Mouse (Mus musculus) adrenal gland, adult 2 months (tissue): ENCODE data around the gene Cyth1. TPM values are rescaled to one million over a fixed set of nuclear protein-coding genes. Genes with fewer than 3 reads are reported as not detected.

Source experiments
- DNase-seq: peaks from one replicate; pipeline ENCODE4 v3.0.0; 2021
- polyA plus RNA-seq: library from polyadenylated mRNA; depleted of rRNA; stranded (reverse); fragments of >200 nt; gene quantifications from 2 replicates; pipeline ENCODE4 v1.2.3, GENCODE M21; 2012
- total RNA-seq, 2 experiments: library from RNA; stranded (reverse); gene quantifications; 2 replicates each; pipeline ENCODE4 v1.2.3; 2021

The Cyth1 gene
- total and polyA plus RNA-seq, 3 experiments: 13.8 to 34.0 (median 28.9) TPM

- DNase-seq: peak; percentile 59
These were observed 24.9 kb downstream of the Cyth1 start for GRCm38 (mm10) chr11:118223416-118224067.

GRCm38 (mm10) chr11:118222917-118223316, 25.5 kb downstream of the Cyth1 start:
- no peak for DNase-seq

DNA sequence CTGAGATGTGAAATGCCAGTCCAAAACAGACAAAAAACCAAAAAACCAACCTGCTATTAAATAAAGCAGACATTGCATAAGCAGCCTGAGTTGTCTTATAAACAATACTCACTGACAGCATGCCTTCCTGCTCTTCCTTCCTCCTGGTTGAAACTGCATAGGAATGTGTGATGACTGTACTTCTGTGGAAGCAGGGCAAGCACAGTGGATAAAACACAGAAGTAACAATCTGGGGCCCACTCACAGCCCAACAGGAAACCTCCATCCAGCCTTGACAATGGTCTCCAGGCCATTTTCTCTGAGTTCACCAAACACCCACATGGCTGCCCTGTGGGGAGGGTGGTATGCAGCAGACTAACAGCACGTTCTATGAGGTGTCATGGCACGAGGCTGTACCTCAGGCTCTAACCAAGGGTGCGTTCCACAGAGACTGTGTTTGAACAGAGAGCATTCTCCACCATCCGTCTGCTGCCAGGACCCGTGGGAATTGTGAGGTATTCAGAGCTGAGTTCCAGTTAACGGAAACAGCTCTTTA, 26.0 kb downstream of the Cyth1 start:
- no peak for DNase-seq

DNA sequence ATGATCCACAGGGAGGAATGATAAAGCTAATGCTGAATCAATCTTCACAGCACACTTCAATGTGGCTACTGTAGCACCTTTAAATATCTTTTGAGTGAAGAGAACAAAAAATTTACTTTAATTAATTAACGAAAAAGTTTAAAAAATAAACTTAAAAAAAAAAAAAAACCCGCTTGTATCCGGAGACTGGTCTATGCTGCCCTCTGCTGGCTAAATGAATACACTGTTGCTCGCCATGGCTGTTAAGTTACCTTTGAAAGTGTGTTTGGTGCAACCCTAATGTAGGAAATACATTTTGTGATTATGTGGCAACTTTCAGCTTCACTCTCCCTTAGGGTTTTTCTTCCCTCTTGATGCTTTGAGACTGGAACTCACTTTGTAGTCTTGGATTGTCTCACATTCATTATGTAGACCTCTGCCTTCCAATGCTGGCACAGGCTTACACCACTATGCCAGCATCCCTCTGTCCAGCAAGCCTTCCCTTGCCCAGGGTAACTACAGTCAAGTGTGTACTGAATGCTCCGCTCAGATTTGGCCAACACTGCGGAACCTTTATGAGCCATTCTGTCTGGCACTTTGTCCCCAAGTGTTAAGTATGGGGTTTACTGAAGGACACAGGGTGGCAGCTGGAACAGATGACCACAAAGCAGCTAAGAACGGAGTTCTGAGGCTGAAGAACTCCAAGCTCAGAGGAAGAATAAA, 27.7 kb downstream of the Cyth1 start:
- peak; percentile 34 for DNase-seq

- DNase-seq: no peak
These were observed 29.3 kb downstream of the Cyth1 start for GRCm38 (mm10) chr11:118219066-118219465.

GRCm38 (mm10) chr11:118216468-118216867, 31.9 kb downstream of the Cyth1 start:
- peak; percentile 28 for DNase-seq

DNA sequence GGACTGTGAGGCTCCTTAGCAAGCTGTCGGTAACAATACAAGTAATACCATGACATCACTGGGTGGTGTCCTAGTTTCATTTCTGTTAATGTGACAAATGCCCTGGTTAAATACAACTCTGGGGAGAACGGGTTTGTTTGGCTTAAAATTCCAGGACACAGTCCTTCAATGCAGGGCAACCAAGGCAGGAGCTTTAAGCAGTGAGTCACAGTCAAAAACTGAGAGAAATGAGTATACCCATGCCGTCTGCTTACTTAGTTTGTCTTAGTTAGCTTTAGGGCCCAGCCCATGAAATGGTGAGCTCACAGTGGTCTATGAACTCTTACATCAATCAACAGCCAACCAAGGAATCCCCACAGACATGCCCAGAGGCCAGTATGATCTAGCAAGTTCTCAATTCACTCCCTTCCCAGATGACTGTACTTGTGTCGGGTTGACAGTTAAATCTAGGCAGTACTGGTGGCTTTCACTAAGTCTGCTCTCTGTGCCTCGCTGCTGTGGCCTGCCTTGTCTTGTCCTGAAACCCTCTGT, 32.4 kb downstream of the Cyth1 start:
- no peak for DNase-seq

- DNase-seq: peak; percentile 45
These were observed 35.7 kb downstream of the Cyth1 start for GRCm38 (mm10) chr11:118212636-118213112.

GRCm38 (mm10) chr11:118211749-118212635, 36.4 kb downstream of the Cyth1 start:
- DNase-seq: peak; percentile 49

DNA sequence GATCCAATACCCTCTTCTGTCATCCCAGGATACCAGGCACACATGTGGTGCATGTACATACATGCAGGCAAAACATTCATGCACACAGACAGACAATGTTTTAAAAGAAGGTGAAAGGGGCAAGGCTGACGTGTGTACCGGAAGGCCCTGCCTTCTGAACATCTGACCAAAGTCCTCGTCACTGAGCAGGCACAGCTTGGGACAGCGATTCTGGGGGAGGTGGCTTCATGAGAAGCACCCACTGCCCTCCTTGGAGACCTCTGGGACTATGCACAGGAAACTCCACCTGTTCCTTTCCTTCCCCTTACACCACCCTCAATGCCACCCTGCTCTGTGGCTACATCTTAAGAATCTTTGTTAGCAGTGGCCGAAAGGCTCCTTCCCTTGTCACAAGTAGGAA, 37.4 kb downstream of the Cyth1 start:
- DNase-seq: no peak

DNA sequence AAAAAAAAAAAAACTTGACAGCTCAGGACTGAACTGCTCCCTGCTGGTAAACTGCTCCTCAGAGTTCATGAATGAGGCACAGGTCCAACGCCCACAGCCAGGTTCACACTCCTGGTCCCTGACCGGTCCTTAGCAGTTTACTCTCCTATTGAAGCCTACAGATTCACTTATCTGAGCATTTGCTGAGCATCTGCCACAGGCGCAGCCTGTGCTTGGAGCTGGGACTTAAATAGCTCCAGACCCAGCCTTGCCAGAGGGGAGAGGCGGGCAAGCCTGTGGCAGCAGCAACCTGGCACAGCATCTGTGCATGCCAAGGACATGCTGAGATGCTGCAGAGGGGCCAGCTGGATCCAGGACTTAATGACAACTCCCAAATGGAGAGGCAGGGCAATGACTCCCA, 38.3 kb downstream of the Cyth1 start:
- no peak for DNase-seq

- DNase-seq: no peak
These were observed 39.0 kb downstream of the Cyth1 start for GRCm38 (mm10) chr11:118209376-118209775.

DNA sequence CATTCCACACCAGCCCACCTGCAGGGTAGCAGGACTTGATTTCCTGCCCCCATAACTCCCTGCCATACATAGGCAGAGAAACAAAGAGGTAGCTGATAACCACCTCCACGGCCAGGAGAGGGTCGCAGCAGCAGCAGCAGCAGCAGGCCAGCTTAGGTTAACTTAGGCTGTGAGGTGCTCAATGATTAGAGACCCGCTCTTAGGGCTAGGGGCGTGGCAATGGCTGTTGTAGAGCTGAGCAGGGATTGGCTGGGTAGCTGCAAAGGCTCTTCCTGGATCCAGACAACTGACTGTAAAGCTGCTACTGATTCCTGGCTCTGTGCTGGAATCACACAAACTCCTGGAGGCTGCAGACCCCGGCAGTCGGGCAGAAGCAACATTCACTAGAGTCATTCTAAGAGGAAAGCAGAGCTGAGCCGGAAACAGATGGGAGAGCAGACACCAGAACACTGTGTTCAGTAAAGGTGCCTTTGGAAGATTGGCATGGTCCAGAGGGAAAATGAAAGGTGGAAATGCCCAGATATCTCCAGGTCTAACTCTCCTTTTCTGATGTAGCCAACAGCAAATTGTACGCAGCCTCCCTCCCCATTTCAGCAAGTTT, 39.6 kb downstream of the Cyth1 start:
- DNase-seq: no peak

DNA sequence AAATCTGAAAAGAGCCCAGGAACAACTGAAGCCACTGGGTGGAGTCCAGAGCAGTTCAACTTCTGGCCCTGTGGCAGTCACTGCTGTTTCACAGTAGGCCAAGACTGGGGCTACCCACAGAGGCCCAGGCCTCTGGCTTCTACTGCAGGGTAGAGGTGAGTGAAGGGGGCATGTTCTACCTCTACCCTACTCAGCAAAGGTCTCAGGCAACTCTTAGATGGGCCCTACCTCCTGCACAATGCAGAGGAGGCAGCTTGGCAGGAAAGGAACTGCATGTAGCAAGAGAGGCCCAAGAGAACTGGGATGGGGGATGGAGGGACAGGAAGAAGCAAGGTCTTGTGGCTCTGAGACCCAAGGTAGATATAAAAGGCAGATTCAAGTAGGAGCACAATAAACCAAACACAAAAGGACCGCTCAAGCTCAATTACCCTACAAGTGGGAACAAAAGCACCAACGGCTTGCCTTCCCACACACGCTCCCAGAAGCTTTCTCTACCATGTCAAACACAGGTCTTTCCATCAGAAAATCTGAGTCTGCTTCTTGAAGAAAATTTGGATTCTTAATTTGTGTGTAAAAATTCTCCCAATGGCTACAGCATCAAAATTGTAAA, 40.9 kb downstream of the Cyth1 start:
- DNase-seq: peak; percentile 30

DNA sequence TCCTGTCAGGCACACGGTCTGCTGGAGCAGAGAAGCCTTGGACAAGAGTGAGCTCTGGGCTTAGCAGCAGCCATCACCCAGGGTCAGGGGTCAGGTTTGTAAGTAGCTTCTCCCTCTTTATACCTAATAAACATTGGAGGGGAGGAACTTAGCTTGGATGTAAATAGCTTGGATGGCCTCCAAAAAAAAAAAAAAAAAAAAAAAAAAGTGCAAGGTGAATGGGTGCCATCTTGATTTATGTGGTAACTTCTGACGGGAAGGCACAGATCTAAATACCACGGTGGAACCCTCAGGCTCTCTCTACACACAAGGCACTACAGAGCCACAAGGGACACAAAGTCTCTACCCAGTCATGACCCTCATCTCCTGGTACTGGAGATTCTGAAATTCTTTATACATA, 42.1 kb downstream of the Cyth1 start:
- DNase-seq: no peak

GRCm38 (mm10) chr11:118203469-118203868, 44.9 kb downstream of the Cyth1 start:
- no peak for DNase-seq

DNA sequence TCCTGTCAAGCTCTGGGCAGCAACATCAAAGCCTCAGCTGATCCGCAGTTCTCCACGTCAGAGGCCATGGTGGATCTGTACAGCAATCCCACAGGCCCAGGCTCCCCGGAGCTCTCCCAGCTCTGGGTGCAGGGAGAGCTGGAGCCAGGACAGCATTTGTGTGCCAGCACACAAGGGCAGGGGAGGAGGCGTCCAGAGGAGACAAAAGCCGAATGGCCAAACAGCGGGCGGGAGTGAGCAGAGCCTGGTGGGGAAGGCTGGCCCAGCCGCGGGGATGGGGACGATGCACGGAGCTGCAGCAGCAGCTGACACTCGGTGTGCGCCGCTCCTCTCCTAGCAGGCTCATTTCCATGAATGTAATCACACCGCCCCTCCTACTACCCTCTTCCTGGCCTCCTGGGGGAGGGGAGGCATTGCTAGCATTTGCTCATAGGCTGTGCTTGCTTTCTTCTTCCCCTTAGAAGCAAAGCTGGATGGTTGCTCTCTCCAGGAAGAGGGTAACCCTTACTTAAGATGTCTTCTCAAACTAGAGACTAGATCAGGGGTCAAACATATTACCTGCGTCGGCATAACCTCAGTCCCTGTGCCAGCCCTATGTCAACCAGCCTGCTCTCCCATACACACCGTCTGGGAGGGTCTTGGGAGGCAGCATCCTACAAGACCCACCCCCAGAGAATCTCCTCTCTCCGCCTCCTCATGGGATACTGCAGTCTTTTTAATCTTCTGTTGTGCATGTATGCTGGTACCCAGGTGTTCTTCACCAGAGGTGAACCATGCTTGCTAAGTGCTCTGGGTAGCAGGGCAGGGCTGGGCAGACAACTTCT, 45.8 kb downstream of the Cyth1 start:
- DNase-seq: peak; percentile 82

DNA sequence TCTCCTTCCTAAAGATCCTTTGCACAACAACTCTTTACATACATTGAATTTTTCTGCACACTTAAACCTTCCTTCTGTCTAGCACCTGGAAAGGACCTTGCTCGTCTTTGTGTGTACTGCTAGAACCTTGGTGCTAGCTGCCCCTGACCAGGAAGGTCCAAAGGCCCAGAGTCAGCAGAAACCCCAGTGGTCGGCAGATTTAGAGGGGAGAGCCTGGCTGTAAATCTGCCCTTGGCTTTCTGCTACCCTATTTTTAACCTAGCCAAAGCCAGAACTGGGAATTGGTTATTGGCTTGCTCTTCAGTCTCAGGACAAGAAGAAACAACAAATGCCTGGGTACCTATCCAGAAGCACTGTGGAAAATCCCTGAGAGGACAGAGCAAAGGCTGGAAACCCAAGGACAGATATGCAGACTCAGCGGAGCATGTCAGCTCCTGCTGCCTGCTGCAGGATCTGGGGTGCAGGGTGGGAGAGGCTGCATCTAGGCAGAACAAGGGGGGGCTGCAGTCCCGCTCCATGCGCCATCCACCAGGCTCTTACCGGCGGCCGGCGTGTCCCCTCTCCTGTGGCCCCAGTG, 46.5 kb downstream of the Cyth1 start:
- no peak for DNase-seq

DNA sequence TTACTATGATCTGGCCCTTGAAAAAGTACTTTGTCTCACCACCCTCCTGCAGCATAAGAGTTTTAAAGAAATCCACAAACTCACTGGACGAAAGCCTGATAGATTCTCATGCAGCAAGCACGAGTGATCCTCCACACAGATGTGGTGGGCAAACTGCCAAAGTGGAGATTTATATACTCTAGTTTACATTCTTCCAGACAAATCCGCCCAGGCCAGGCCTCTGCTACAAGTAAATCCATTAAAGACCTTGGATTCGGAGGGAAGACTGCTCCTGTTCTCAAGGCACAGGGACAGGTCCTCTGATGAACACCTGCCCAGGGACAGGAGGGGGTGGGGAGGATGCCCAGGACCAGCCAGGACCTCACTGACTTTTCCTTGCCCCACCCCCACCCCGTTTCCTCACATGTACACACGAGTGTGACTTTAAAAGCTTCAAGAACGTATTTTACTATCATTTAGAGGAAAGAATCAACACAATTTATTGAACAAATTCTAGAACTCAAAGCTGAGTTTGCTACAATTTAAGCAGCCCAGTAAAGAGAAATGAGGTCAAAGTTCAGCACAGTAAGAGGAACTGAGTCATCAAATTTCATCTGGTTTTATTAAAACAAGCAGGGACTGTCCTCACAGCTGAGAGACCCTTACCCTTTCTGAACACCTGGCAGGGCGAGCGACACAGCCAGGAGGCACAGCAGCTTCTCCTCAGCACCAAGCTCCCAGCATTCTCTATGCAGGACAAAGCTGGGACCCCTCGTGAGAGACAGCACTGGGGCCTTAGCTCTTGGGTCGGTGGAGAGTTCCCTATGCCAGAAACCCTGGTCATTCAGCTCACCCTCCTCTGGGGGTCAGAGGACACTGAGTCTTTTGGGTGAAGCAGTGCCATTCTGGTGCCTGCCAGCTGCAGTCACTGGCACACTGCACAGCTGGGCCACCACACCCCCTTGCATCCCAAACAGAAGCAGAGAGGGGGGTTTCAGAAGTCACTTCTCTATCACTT, 47.3 kb downstream of the Cyth1 start:
- DNase-seq: no peak
